Mouse (Mus musculus): ENCODE measurements at regions not wholly inside any gene's neighbourhood (a gene's known extent, or its start where the extent isn't known, plus 50 kb on each side); places are given as distances from the start of the nearest gene placed in this dataset.

DNA sequence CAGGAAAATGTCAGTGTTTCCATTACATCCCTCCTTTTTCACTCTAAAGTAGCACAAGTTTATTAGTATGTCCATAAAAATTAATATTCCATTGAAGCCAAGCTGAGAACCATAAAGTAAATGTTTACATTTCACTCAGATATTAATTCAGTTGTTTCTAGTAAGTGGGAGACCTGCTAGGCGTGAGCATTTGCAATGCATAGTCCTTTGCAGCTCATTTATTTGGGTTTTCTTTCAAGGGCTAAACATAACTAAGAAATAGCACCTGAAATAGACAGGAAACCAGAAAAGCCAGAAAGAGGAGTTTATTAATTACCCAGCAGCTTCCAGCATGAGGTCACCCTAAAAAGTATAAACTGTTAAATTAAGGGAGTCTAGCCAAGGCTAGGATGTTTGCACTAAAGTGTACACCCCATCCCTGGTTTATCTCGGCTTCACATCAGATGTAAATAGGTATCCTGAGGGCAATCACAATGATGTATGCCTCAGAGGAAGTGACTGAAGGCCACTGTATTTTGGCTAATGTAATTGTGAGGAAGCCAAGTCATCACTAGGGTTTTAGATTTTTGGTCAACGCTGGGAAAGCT, 88.8 kb upstream of the Slc5a12 start:
- no peak for ATAC-seq
- WGBS = 84% methylated on average over 3 of the region's 3 CpGs

DNA sequence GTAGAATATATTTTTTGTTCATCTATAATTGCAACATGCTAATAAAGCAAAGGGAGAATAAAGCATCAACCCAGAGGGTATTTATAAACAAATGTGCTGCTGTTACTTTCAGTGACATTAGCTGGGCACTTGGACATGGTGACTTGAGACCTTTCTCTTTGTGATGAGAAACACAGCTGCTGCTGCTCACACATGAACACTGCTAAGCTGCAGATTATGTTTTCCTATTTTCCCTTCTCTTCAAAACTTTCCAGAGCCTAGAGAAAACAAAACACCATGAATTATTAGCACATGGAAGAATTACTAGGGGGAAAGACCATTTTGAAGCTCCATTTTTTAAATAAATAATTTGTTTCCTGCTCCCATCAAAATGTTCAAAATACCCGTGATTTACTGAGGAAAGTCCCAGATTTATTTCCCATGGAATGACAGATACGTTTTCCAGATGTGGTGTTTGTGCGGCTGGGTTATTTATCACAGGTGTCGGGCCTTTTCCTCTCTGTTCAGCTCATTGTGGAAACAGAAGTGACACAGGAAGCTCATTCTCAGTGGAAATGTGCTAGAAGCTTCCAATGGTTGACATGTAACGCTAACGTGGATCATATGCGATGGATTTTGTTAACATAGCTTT, 73.8 kb upstream of the Slc5a12 start:
- Histone ChIP-seq H3K27ac (ENCODE audit: low read depth, low read length) (no peak overlapping the region), H3K27me3 (replicated peaks; ENCODE audit: control insufficient read depth, insufficient read depth, low read length) (no peaks in the 10 kb centered on the region), H3K4me3 (ENCODE audit: low read length) (no peak overlapping the region), H3K9me3 (ENCODE audit: control insufficient read depth, low read length) (no peaks in the 10 kb centered on the region), H3K9ac (ENCODE audit: low read depth, low read length) (no peak overlapping the region), H3K4me2 (ENCODE audit: low read length) (no peak overlapping the region), H3K36me3 (ENCODE audit: control insufficient read depth, insufficient read depth, low read length) (no peaks in the 10 kb centered on the region), H3K4me1 (ENCODE audit: control insufficient read depth, insufficient read depth, low read depth, low read length) (no peaks in the 10 kb centered on the region)
- WGBS = 77% methylated on average over 7 of the region's 7 CpGs
- no peak for ATAC-seq

More for the DNA sequence above, 88.8 kb upstream of the Slc5a12 start:
- Histone ChIP-seq H3K9me3 (ENCODE audit: control insufficient read depth, low read length) (no peaks in the 10 kb centered on the region), H3K36me3 (ENCODE audit: control insufficient read depth, insufficient read depth, low read length) (no peaks in the 10 kb centered on the region), H3K4me2 (ENCODE audit: low read length) (no peak overlapping the region), H3K27me3 (replicated peaks; ENCODE audit: control insufficient read depth, insufficient read depth, low read length) (no peaks in the 10 kb centered on the region), H3K4me3 (ENCODE audit: low read length) (no peak overlapping the region), H3K9ac (ENCODE audit: low read depth, low read length) (no peak overlapping the region), H3K4me1 (ENCODE audit: control insufficient read depth, insufficient read depth, low read depth, low read length) (no peaks in the 10 kb centered on the region), H3K27ac (ENCODE audit: low read depth, low read length) (no peak overlapping the region)

DNA sequence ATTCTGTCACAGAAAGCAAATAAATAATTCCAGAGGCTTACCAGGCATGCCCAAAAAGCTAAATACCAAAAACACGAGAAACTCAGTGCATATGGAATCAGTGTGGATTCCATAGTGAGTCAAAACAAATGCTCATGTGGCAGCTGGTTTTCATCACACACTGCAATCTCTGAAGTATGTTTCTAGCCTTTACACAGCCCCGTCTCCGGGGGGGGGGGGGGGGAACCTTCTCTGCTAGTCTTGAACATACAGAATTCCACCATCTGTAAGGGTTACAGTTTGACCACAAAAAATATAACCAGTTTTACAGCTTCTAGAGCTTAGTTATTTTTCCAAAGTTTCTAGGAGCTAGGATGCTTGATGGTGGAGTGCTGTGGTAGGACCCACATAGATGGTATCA, 68.9 kb upstream of the Slc5a12 start:
- ATAC-seq = no peak
- Histone ChIP-seq H3K9ac (ENCODE audit: low read depth, low read length) (no peak overlapping the region), H3K9me3 (ENCODE audit: control insufficient read depth, low read length) (no peaks in the 10 kb centered on the region), H3K4me3 (ENCODE audit: low read length) (no peak overlapping the region), H3K27me3 (replicated peaks; ENCODE audit: control insufficient read depth, insufficient read depth, low read length) (no peaks in the 10 kb centered on the region), H3K4me1 (ENCODE audit: control insufficient read depth, insufficient read depth, low read depth, low read length) (no peaks in the 10 kb centered on the region), H3K27ac (ENCODE audit: low read depth, low read length) (no peak overlapping the region), H3K36me3 (ENCODE audit: control insufficient read depth, insufficient read depth, low read length) (no peaks in the 10 kb centered on the region), H3K4me2 (ENCODE audit: low read length) (no peak overlapping the region)
- 73% methylated on average over 3 of the region's 3 CpGs for WGBS

DNA sequence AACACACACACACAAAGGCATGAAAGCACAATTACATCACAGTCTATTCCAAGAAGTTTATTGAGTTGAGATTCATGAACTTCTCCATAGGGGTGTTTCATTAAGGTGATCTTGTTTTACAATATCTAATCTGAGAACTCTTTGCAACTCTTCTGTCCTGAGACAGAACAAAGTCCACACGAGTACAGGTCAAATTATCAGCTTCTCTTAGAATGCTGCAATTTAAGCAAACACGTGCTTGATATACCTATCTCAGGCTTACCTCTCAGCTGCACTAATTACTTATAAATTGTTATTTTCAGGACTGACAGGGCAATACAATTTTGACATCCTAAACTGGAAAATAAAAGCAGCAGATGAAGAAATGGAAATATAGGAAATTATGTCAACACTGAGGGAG, 57.0 kb upstream of the Slc5a12 start:
- Histone ChIP-seq H3K27ac (ENCODE audit: low read depth, low read length) (no peak overlapping the region), H3K9ac (ENCODE audit: low read depth, low read length) (no peak overlapping the region), H3K9me3 (ENCODE audit: control insufficient read depth, low read length) (no peaks in the 10 kb centered on the region), H3K4me1 (ENCODE audit: control insufficient read depth, insufficient read depth, low read depth, low read length) (no peaks in the 10 kb centered on the region), H3K4me2 (ENCODE audit: low read length) (no peak overlapping the region), H3K27me3 (replicated peaks; ENCODE audit: control insufficient read depth, insufficient read depth, low read length) (no peaks in the 10 kb centered on the region), H3K4me3 (ENCODE audit: low read length) (no peak overlapping the region), H3K36me3 (ENCODE audit: control insufficient read depth, insufficient read depth, low read length) (no peaks in the 10 kb centered on the region)
- ATAC-seq = no peak
- 91% methylated on average over 2 of the region's 2 CpGs for WGBS

DNA sequence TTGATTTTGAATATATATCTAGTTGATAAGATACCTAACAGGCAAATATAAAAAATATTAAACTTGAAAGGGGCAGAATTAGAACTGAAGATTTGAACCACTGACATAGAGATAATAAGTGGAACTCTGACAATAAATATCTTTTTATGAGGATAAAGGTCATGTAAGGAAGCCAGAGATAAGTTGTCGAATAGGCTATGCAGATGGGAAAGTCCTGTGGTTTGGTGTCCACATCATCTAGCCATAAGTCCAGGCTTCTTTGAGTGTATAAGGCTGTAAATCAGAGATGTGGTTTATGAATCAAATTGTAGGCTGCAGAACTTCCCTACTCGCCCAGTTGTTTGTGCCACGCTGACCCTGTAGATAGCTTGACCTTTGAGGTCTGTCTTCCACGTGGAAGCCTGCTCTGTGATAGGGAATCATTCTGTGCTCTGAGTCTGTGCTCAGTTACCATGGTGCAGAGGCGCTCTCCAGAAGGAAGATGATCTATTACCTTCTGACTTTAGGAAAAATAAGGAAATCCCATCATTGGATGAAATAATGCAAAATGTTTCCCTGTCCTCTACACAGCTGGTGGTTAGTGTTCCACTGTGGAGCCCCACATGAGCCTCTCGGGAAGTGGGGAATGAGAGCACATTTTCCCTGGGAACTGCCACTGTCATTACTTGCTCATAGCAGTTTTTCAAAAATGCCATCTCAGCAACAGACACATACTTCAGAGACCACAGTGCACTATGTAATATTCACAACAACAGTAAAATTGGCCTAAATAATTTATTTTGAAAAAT, 56.3 kb upstream of the Slc5a12 start:
- no peaks in the 10 kb centered on the region for H3K4me1 ChIP-seq (ENCODE audit: control insufficient read depth, insufficient read depth, low read depth, low read length)
- ATAC-seq = no peak
- no peaks in the 10 kb centered on the region for H3K27me3 ChIP-seq (replicated peaks; ENCODE audit: control insufficient read depth, insufficient read depth, low read length)
- no peaks in the 10 kb centered on the region for H3K9me3 ChIP-seq (ENCODE audit: control insufficient read depth, low read length)
- H3K4me2 ChIP-seq (ENCODE audit: low read length) = no peak overlapping the region
- H3K4me3 ChIP-seq (ENCODE audit: low read length) = no peak overlapping the region
- WGBS = 76% methylated on average over 6 of the region's 6 CpGs
- H3K9ac ChIP-seq (ENCODE audit: low read depth, low read length) = no peak overlapping the region
- H3K27ac ChIP-seq (ENCODE audit: low read depth, low read length) = no peak overlapping the region
- H3K36me3 ChIP-seq (ENCODE audit: control insufficient read depth, insufficient read depth, low read length) = no peaks in the 10 kb centered on the region

DNA sequence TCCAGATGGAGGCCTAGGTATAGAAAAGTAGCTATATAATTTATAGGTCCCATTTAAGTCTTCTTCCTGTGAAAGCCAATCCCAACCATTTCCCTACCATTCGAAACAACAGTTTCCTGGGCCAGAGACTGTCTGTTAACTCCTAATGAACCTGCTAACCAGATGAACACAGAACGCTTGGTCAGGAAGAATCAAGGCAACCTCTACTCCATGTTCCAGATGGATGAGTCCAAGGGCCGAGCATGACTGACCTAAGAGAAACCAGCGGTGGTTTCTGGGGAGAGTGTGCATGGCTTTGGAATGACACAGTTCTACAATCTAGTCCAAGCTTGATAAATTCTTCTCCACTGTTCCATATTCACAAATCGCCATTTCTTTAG, 55.8 kb upstream of the Slc5a12 start:
- H3K27me3 ChIP-seq (replicated peaks; ENCODE audit: control insufficient read depth, insufficient read depth, low read length) = no peaks in the 10 kb centered on the region
- H3K27ac ChIP-seq (ENCODE audit: low read depth, low read length) = no peak overlapping the region
- no peaks in the 10 kb centered on the region for H3K36me3 ChIP-seq (ENCODE audit: control insufficient read depth, insufficient read depth, low read length)
- H3K4me1 ChIP-seq (ENCODE audit: control insufficient read depth, insufficient read depth, low read depth, low read length) = no peaks in the 10 kb centered on the region
- H3K9ac ChIP-seq (ENCODE audit: low read depth, low read length) = no peak overlapping the region
- ATAC-seq = no peak
- H3K9me3 ChIP-seq (ENCODE audit: control insufficient read depth, low read length) = no peaks in the 10 kb centered on the region
- WGBS = 87% methylated on average over 5 of the region's 5 CpGs
- no peak overlapping the region for H3K4me2 ChIP-seq (ENCODE audit: low read length)
- no peak overlapping the region for H3K4me3 ChIP-seq (ENCODE audit: low read length)

Measured in hindbrain, embryonic 16.5 days (tissue).